ENCODE assay signal across 24 mouse cellular contexts in the genomic region with DNA sequence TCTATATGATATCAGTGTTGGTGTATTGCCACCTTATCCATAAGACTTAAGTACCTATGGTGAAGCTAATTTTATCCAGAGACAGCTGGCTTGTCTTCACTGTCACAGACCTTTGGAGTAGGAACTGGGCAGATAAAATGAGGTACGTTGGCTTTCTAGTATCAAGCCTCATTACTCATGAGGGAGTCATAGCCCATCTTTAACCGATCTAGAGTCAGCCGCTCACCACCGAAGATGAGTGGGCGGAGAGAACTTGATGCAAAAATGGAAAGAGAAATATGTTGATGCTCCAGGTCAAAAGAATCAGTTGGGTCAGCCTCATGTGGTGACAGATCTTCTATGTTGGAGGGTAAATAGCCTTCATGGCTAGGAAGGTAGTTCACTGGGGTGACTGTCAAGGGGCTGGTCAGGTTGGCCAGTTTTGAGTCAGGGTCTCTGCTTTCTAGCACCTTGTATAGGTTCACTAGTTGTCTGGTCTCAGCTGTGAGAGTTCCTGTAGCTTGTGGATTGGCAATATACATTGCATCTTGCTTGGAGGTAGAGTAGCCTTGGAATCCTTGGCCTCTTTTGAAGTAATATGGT. TPM values are rescaled to one million over a fixed set of nuclear protein-coding genes. Genes with fewer than 3 reads are reported as not detected.
DNase-seq lines count a peak whose midpoint lies in the region; ATAC-seq and TF ChIP-seq lines count a peak whose summit lies in the region.
"Had no signal": no experiment of that assay in that cellular context is flagged by ENCODE, and none has a peak within 500 bp of the region (broad histone marks: within the 10 kb centered on the region; RNA-seq: fewer than 3 reads in every experiment).

No protein-coding gene starts in this region.

- no peak for TF ChIP-seq POLR2A in heart, adult 2 months (IDR thresholded peaks at IDR 0.05; ENCODE audit: insufficient read depth, low read depth, low read length)
- TF ChIP-seq POLR2A in MEL (IDR thresholded peaks at IDR 0.05; ENCODE audit: control insufficient read depth in 1 of 2, insufficient read depth in 1 of 2, low read depth in 1 of 2, low read length in 2 of 2, poor library complexity in 1 of 2), result peak in 1 of 2 experiments; percentile 58; a peak in 2 of 4 replicates

- no peak for TF ChIP-seq CTCF in heart, adult 2 months (IDR thresholded peaks at IDR 0.05)
- TF ChIP-seq CTCF in MEL (IDR thresholded peaks at IDR 0.05 in 2 of 3, conservative IDR thresholded peaks at IDR 0.05 in 1 of 3; ENCODE audit: control insufficient read depth in 1 of 3, insufficient read depth in 1 of 3, low read depth in 2 of 3, low read length in 3 of 3, poor library complexity in 1 of 3, severe bottlenecking in 1 of 3), result no peak; a peak in 1 of 6 replicates

- WGBS in heart, embryonic 11.5 days (ENCODE audit: insufficient replicate concordance), result 69% methylated on average over 5 of the region's 5 CpGs
- 72% methylated on average over 5 of the region's 5 CpGs for WGBS in heart, adult 2 months
- 77% methylated on average over 5 of the region's 5 CpGs for WGBS in lung, embryonic 16.5 days

- H3K79me2 ChIP-seq in heart, adult 2 months (replicated peaks; ENCODE audit: control insufficient read depth, insufficient read depth, low read length), result no peaks in the 10 kb centered on the region
- no peaks in the 10 kb centered on the region for H3K79me2 ChIP-seq in MEL (ENCODE audit: control insufficient read depth, insufficient read depth, low read length, poor library complexity)

- H3K9me3 ChIP-seq in heart, embryonic 11.5 days (replicated peaks; ENCODE audit: control insufficient read depth, low read length), result no peaks in the 10 kb centered on the region
- no peaks in the 10 kb centered on the region for H3K9me3 ChIP-seq in lung, embryonic 16.5 days (ENCODE audit: control insufficient read depth, low read length)
- H3K9me3 ChIP-seq in MEL (replicated peaks; ENCODE audit: insufficient read depth, low read length), result no peaks in the 10 kb centered on the region
- H3K9me3 ChIP-seq: embryonic facial prominence, embryonic 10.5 days; heart, embryonic 12.5 days; hindbrain, embryonic 10.5 days; limb, embryonic 10.5 days; midbrain, embryonic 13.5 days; neural tube, embryonic 12.5 days had no signal

- no peak overlapping the region for H3K27ac ChIP-seq in heart, embryonic 11.5 days (ENCODE audit: low read depth, low read length)
- H3K27ac ChIP-seq in heart, adult 2 months, result no peak overlapping the region
- H3K27ac ChIP-seq in lung, embryonic 16.5 days (ENCODE audit: low read length), result no peak overlapping the region
- H3K27ac ChIP-seq in MEL (ENCODE audit: control insufficient read depth, low read depth, low read length), result no peak overlapping the region
- H3K27ac ChIP-seq: embryonic facial prominence, embryonic 10.5 days; hindbrain, embryonic 10.5 days; layer of hippocampus, adult 2 months; limb, embryonic 10.5 days; midbrain, embryonic 13.5 days; neural tube, embryonic 12.5 days had no signal

- H3K36me3 ChIP-seq in heart, embryonic 11.5 days (ENCODE audit: control insufficient read depth, insufficient read depth, low read length), result 0 out of 2 replicates have a peak, but pooled peaks cover 3% of the 10 kb centered on the region
- peaks cover 3% of the 10 kb centered on the region; the same call in 1 of the 2 replicates for H3K36me3 ChIP-seq in heart, adult 2 months (ENCODE audit: control insufficient read depth, insufficient read depth, low read length)
- H3K36me3 ChIP-seq in lung, embryonic 16.5 days (ENCODE audit: control insufficient read depth, insufficient read depth, low read length), result peaks cover 8% of the 10 kb centered on the region
- H3K36me3 ChIP-seq in MEL (ENCODE audit: control insufficient read depth in 1 of 2, insufficient read depth in 2 of 2, low read length in 2 of 2), result peaks cover 17 to 35% of the 10 kb centered on the region in 2 experiments
- H3K36me3 ChIP-seq: neural tube, embryonic 12.5 days had no signal

- TF ChIP-seq EP300 in heart, adult 2 months (IDR thresholded peaks at IDR 0.05; ENCODE audit: insufficient read depth, low read depth, low read length), result no peak
- 0 out of 4 replicates have a peak, but pooled peaks of 1 of the 2 experiments have one; percentile 25 for TF ChIP-seq EP300 in MEL (IDR thresholded peaks at IDR 0.05; ENCODE audit: low read depth in 1 of 2, low read length in 2 of 2)

- no peak for TF ChIP-seq RAD21 in MEL (IDR thresholded peaks at IDR 0.05; ENCODE audit: low read depth, low read length)

- H3K27me3 ChIP-seq in heart, embryonic 11.5 days (ENCODE audit: control insufficient read depth, insufficient read depth, low read length), result no peaks in the 10 kb centered on the region
- no peaks in the 10 kb centered on the region for H3K27me3 ChIP-seq in heart, adult 2 months (ENCODE audit: control insufficient read depth, insufficient read depth, low read length)
- H3K27me3 ChIP-seq in lung, embryonic 16.5 days (ENCODE audit: control insufficient read depth, insufficient read depth, low read depth, low read length), result no peaks in the 10 kb centered on the region
- H3K27me3 ChIP-seq in MEL (ENCODE audit: control insufficient read depth in 1 of 2, insufficient read depth in 2 of 2, low read length in 2 of 2), result no peaks in the 10 kb centered on the region
- H3K27me3 ChIP-seq: heart, embryonic 12.5 days; midbrain, embryonic 13.5 days; neural tube, embryonic 12.5 days had no signal

- no peak overlapping the region for H3K4me2 ChIP-seq in heart, embryonic 11.5 days
- no peak overlapping the region for H3K4me2 ChIP-seq in lung, embryonic 16.5 days (ENCODE audit: low read depth, low read length)
- H3K4me2 ChIP-seq: heart, embryonic 12.5 days; midbrain, embryonic 13.5 days; neural tube, embryonic 12.5 days had no signal

- intact Hi-C loops in heart, adult 2 months (cut with DNase I), result no loop called here

- ATAC-seq in heart, embryonic 11.5 days (replicated peaks; ENCODE audit: insufficient number of reproducible peaks, low FRiP score, low TSS enrichment), result 0 out of 2 replicates have a peak, but pooled peaks have one; percentile 4
- ATAC-seq in lung, embryonic 16.5 days (ENCODE audit: low read depth), result 0 out of 2 replicates have a peak, but pooled peaks have one; percentile 28
- peak; percentile 20; the same call in 1 of the 2 replicates for ATAC-seq in megakaryocyte-erythroid progenitor cell, adult 5-6 weeks (replicated peaks; ENCODE audit: low FRiP score, low TSS enrichment, poor library complexity, severe bottlenecking)
- no peak for ATAC-seq in granulocyte monocyte progenitor cell, adult 5-6 weeks (replicated peaks; ENCODE audit: poor library complexity, severe bottlenecking)
- ATAC-seq: lung, postnatal 0 days had no signal

- no peaks in the 10 kb centered on the region for H3K4me1 ChIP-seq in heart, embryonic 11.5 days (ENCODE audit: control insufficient read depth, insufficient read depth, low read length)
- no peaks in the 10 kb centered on the region for H3K4me1 ChIP-seq in heart, adult 2 months (ENCODE audit: control insufficient read depth, insufficient read depth, low read length)
- H3K4me1 ChIP-seq in lung, embryonic 16.5 days (replicated peaks; ENCODE audit: control insufficient read depth, insufficient read depth, low read length), result no peaks in the 10 kb centered on the region
- H3K4me1 ChIP-seq in MEL (ENCODE audit: control insufficient read depth in 1 of 2, insufficient read depth in 2 of 2, low read length in 2 of 2), result peaks cover 0 to 2% of the 10 kb centered on the region in 2 experiments; a peak in 1 of 4 replicates
- H3K4me1 ChIP-seq: embryonic facial prominence, embryonic 10.5 days; heart, embryonic 12.5 days; hindbrain, embryonic 10.5 days; limb, embryonic 10.5 days; midbrain, embryonic 13.5 days; neural tube, embryonic 12.5 days had no signal

- DNase-seq in heart, adult 2 months, result no peak
- DNase-seq in lung, adult 18-20 months, result no peak
- no peak for DNase-seq in MEL (ENCODE audit: low read depth, low spot score)
- DNase-seq in cerebellum, postnatal 14 days, result no peak
- DNase-seq: adrenal gland, postnatal 36 days; B cell, adult 2 months; cerebellum, adult 9-10 months; heart, postnatal 10 days; kidney, postnatal 25 days; retina, postnatal 1 day; right cerebral cortex, postnatal 4 days; thymus, adult 2 months had no signal

- H3K4me3 ChIP-seq in heart, embryonic 11.5 days (ENCODE audit: low read depth, low read length), result no peak overlapping the region
- no peak overlapping the region for H3K4me3 ChIP-seq in heart, adult 2 months
- H3K4me3 ChIP-seq in lung, embryonic 16.5 days (ENCODE audit: low read length), result no peak overlapping the region
- no peak overlapping the region for H3K4me3 ChIP-seq in MEL (ENCODE audit: control insufficient read depth in 1 of 2, insufficient read depth in 1 of 2, low read depth in 2 of 2, low read length in 2 of 2)
- H3K4me3 ChIP-seq: embryonic facial prominence, embryonic 10.5 days; heart, embryonic 12.5 days; hindbrain, embryonic 10.5 days; layer of hippocampus, adult 2 months; limb, embryonic 10.5 days; midbrain, embryonic 13.5 days; neural tube, embryonic 12.5 days had no signal

- no peak overlapping the region for H3K9ac ChIP-seq in heart, embryonic 11.5 days (ENCODE audit: low read depth, low read length)
- H3K9ac ChIP-seq in heart, adult 2 months (ENCODE audit: low read depth, low read length), result no peak overlapping the region
- no peak overlapping the region for H3K9ac ChIP-seq in lung, embryonic 16.5 days (ENCODE audit: low read length)
- no peak overlapping the region for H3K9ac ChIP-seq in MEL (ENCODE audit: control insufficient read depth, low read depth, low read length, poor library complexity, severe bottlenecking)
- H3K9ac ChIP-seq: heart, embryonic 12.5 days; midbrain, embryonic 13.5 days; neural tube, embryonic 12.5 days had no signal

TF ChIP-seq in MEL, 35 proteins besides CTCF, POLR2A, EP300 and RAD21 (continues in another document):
- TF ChIP-seq MAFK (IDR thresholded peaks at IDR 0.05; ENCODE audit: borderline replicate concordance, low read depth, low read length), result no peak
- no peak for TF ChIP-seq MYC (IDR thresholded peaks at IDR 0.05; ENCODE audit: low read depth, low read length)
- TF ChIP-seq TAL1 (IDR thresholded peaks at IDR 0.05; ENCODE audit: low read length), result no peak
- TF ChIP-seq MAX (IDR thresholded peaks at IDR 0.05; ENCODE audit: low read length), result no peak
- TF ChIP-seq ZKSCAN1 (IDR thresholded peaks at IDR 0.05; ENCODE audit: low read depth, low read length), result no peak

RNA-seq across cellular contexts. Expression of a gene that starts 54.2 kb away (rescaled TPM):
- polyA plus RNA-seq in heart, embryonic 11.5 days (2014; fragmentation: Nextera tagmentation; extraction: Ambion mirVana), result 447 and 449 TPM in 2 replicates
- 100 to 1,000 TPM; 196 to 227 TPM for total RNA-seq in heart, adult 2 months (2021)
- polyA plus RNA-seq in heart, adult 2 months (2012; rRNA removed), result 53.6 and 62.3 TPM in 2 replicates
- polyA plus RNA-seq in lung, embryonic 16.5 days (2015; fragmentation: Nextera tagmentation; extraction: Ambion mirVana), result 290 and 318 TPM in 2 replicates
- total RNA-seq in MEL (2012; rRNA removed), result 1,043 and 1,179 TPM in 2 replicates
- 1,000 to 10,000 TPM; 1,049 to 1,809 TPM for polyA plus RNA-seq in MEL (2012; ENCODE audit: insufficient read depth in 1 of 2, insufficient read length in 2 of 2, low read depth in 1 of 2, low replicate concordance in 2 of 2, missing spikeins in 1 of 2)
- 952 and 1,071 TPM in 2 replicates for total RNA-seq in megakaryocyte-erythroid progenitor cell, adult 5-6 weeks (2014; fragmentation: Nextera tagmentation)
- total RNA-seq in megakaryocyte-erythroid progenitor cell, adult 5-6 weeks (2017), result 3,362 and 3,603 TPM in 2 replicates
- 799 and 903 TPM in 2 replicates for total RNA-seq in granulocyte monocyte progenitor cell, adult 5-6 weeks (2014; fragmentation: Nextera tagmentation)
- 2,516 and 2,875 TPM in 2 replicates for total RNA-seq in granulocyte monocyte progenitor cell, adult 5-6 weeks (2017)
